Mouse (Mus musculus): ENCODE measurements around the gene Pts.

Pts gene

DNA sequence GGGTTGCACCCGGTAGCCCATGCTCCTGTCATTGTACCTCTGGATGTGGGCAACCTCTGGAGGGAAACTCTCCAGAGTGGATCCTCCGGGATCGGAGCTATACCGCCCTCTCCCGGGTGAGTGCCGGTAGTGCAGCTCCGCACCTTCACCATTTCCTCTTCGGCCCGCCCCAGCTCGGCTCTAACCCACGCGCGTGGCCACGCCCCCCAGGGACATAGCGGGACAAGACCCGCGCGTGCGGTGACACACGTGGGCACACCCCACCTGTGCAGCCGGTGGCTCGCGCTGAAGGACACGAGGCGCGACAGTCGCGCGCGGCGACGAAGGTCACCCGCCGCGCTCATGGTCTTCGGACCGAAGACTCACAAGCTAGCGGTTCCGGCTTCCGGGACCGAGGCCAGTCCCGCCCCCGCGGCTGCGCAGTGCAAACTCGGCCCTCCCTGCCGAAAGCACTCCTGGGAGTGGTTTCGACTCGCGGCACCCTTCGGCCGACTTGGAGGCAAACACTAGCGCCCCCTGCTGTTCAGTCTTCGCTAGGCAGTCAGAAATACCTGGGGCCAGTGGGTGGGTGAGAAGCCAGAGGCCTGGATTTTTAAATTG is at the start of gene Pts:
Gene Pts (minus strand): TSS at position 432 of the 600 bp plus-strand sequence.
- in situ Hi-C loops (cut with MboI, MseI) = loop anchor here in 1 of 2 experiments (5.0 to 25.0 kb wide), 2 partner anchors 71 to 191 kb away; partner anchors contain the start of gene Rpl10-ps3

DNA sequence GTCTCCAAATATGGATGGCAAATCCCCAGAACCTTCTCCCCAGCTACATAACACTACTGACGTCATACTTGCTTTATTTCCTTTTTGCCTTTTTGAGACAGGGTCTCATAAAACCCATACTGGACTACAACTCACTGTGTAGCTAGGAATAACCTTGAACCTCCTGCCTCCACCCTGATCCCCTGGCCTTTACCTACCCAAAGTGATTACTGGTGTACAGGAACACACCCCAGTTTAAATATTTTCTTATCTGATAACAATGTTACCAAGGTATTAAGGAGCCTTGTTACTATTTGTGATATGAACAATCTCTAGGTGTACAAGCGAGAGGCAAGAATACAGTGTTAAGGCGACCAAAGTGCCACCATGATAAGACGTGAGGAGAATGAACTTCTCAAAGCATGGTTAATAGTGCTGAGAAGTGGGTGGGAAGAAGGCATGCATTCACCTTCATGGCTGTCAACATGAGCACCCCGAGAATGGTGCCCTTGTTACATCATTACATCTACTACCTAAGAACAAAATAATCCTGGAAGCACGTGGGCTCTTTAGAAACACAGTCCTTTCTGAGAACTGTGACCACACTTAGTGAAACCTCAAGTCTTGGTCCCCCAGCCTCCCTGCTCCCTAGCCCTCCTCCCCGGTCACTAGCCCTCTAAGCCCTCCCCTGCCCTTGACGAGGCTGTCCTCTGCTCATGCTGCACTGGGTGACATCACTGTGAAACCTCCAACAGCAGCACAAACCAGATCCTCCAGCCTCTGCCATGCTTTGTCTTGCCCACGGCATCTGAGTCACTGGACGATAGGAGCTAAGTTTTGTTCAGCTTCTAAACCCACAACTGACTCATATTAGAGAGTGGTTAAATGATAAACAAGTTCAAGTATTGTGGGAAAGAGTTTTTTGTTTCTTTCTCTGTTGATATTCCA is 41.3 kb upstream of the Pts start:
- in situ Hi-C loops (cut with MboI, MseI) = loop anchor here in 1 of 2 experiments (10.0 to 25.0 kb wide), 2 partner anchors 1325 to 1758 kb away; no protein-coding TSS in a partner anchor

DNA sequence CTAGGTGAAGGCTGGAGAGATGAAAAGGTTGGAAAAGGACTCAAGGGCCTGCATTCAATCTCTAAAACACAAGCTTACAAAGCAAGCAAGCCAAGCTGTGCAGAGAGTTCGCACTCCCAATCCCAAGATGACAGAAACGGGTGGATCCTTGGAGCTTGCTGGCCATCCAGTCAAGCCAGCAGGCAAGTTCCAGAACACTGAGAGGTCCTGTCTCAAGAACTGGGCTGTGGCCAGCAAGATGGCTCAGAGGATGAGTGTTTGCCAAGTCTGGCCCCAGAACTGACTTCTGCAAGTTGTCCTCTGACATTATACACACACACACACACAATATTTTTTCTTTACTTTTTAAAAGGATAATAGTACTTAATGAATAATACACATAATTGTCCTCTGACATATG is 39.4 kb upstream of the Pts start:
- in situ Hi-C loops (cut with MboI, MseI) = loop anchor here in 1 of 2 experiments (25.0 kb wide), 1 partner anchor 1756 kb away; no protein-coding TSS in a partner anchor

DNA sequence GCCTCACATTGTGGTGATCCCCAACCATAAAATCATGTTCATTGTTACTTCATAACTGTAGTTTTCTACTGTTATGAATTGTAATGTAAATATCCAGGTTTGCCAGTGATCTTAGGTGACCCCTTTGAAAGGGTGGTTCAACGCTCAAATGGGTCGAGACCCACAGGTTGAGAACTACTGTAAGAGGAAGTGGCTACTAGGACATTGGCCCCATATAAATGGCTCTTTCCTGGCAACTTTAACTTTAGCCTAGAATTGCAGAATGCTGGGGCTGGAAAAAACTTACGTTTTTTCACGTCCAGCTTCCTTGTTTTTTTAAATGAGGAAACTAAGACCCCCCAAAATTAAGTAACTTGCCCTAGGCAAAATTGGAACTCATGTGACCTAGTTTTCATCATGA is 38.8 kb upstream of the Pts start:
- in situ Hi-C loops (cut with MboI, MseI) = loop anchor here in 1 of 2 experiments (25.0 kb wide), 1 partner anchor 1755 kb away; no protein-coding TSS in a partner anchor

GRCm38 (mm10) chr9:50565940-50566339 is 37.4 kb upstream of the Pts start:
- in situ Hi-C loops (cut with MboI, MseI) = loop anchor here in 1 of 2 experiments (25.0 kb wide), 1 partner anchor 1754 kb away; no protein-coding TSS in a partner anchor

DNA sequence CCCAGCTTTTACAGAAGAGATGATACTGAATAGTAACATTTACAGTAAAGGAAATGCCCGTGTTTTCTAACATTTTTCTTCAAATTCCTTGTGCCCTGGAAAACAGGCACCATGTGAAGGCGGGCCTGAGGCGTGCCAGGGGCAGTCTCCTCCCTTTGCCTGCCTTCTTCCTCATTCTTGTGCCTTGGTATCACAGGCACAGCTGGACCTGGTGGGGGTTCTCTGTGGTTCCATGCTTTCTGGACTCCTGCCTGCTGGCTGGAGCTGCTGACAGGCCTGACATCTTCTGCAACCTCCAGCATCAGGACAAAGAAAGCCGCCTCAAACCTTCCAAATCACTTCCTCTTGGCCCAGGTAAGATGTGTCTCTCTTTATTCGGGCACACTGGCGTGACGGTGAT is 36.6 kb upstream of the Pts start:
- in situ Hi-C loops (cut with MboI, MseI) = loop anchor here in 1 of 2 experiments (25.0 kb wide), 1 partner anchor 1753 kb away; no protein-coding TSS in a partner anchor

DNA sequence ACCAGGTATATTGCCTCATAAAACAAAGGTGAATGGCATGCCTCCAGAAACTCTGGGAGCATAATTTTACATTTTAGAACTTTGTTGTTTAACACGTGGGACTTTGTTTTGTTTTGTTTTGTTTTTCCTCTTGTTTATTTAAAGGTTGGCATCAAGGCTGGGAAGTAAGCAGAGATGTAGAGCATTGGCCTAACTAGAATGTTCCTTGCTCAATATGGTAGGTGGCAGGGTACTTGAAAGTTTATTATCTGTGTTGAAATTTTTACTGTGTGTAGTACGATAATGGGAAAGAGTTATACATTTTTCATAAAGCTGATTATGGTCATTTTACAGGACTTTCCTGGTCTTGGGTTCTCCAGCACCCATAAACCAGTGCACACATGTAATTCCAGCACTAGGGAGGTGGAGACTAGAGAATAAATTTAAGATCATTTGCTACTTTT is 33.4 kb upstream of the Pts start:
- in situ Hi-C loops (cut with MboI, MseI) = loop anchor here in 1 of 2 experiments (25.0 kb wide), 1 partner anchor 1750 kb away; no protein-coding TSS in a partner anchor

GRCm38 (mm10) chr9:50561145-50561917 is 32.8 kb upstream of the Pts start, which contains the start of gene Tex12:
Gene Tex12, minus strand, starts transcription at chr9:50561325.
- in situ Hi-C loops (cut with MboI, MseI) = loop anchor here in 1 of 2 experiments (25.0 kb wide), 1 partner anchor 1749 kb away; no protein-coding TSS in a partner anchor

- in situ Hi-C loops (cut with MboI, MseI) = loop anchor here in 1 of 2 experiments (25.0 kb wide), 1 partner anchor 1743 kb away; no protein-coding TSS in a partner anchor
These were observed 26.5 kb upstream of the Pts start, which contains the start of gene Bco2 for GRCm38 (mm10) chr9:50555094-50555446. Gene Bco2, minus strand, starts transcription at chr9:50555181.

- in situ Hi-C loops (cut with MboI, MseI) = loop anchor here in 1 of 2 experiments (25.0 kb wide), 1 partner anchor 1742 kb away; no protein-coding TSS in a partner anchor
These were observed 25.9 kb upstream of the Pts start, which contains the start of gene Il18 for GRCm38 (mm10) chr9:50554241-50555093. Gene Il18, plus strand, starts transcription at chr9:50554827.

GRCm38 (mm10) chr9:50553547-50553946 is 25.0 kb upstream of the Pts start:
- in situ Hi-C loops (cut with MboI, MseI) = loop anchor here in 1 of 2 experiments (25.0 kb wide), 1 partner anchor 1741 kb away; no protein-coding TSS in a partner anchor

DNA sequence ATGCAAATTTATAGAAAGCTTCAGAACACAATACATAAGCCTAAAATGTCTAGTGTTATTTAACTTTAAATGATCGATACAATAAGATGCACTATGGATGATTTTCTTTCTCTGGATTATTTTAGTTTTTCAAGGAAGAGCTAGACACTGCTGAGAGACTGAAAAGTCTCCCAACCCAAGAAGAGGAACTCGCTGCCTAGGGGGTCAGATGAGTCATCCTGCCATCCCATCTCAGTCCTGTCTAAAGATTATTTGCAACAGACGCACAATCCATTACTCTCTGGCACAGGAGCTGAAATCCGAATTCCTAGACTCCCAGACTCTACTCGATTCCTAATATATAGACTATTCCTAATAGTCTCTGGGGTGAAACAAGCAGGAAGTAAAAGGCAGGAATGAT is 23.7 kb upstream of the Pts start:
- in situ Hi-C loops (cut with MboI, MseI) = loop anchor here in 1 of 2 experiments (25.0 kb wide), 1 partner anchor 1740 kb away; no protein-coding TSS in a partner anchor

DNA sequence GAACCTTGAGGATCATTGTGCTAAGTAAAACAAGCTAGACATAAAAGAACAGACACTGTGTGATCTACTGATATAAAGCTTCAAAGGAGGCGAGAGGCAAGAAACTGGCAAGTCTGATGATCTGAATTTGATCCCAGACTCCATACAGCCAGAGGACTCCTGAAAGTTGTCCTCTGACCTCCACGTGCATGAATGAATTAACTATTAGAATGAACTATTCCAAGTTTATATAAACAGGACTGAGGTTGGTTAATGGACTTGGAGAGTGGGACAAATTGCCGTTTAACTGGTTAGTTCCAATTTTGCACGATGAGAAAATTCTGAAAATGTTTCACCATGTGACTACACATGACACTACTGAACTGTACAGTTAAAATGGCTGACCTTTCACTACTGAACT is 20.4 kb upstream of the Pts start:
- in situ Hi-C loops (cut with MboI, MseI) = loop anchor here in 1 of 2 experiments (5.0 to 25.0 kb wide), 2 partner anchors 38 to 212 kb away; partner anchors contain the start of gene Rpl10-ps3

GRCm38 (mm10) chr9:50547859-50548478 is 19.4 kb upstream of the Pts start:
- in situ Hi-C loops (cut with MboI, MseI) = loop anchor here in 1 of 2 experiments (5.0 to 25.0 kb wide), 2 partner anchors 39 to 211 kb away; partner anchors contain the start of gene Rpl10-ps3

- in situ Hi-C loops (cut with MboI, MseI) = loop anchor here in 1 of 2 experiments (25.0 kb wide), 1 partner anchor 205 kb away; the partner anchor contains the start of gene Rpl10-ps3
These were observed 13.9 kb upstream of the Pts start for GRCm38 (mm10) chr9:50542401-50542800.

- in situ Hi-C loops (cut with MboI, MseI) = loop anchor here in 1 of 2 experiments (25.0 kb wide), 1 partner anchor 203 kb away; the partner anchor contains the start of gene Rpl10-ps3
These were observed 11.6 kb upstream of the Pts start for GRCm38 (mm10) chr9:50540170-50540569.

GRCm38 (mm10) chr9:50537295-50537694 is 8.8 kb upstream of the Pts start:
- in situ Hi-C loops (cut with MboI, MseI) = loop anchor here in 1 of 2 experiments (25.0 kb wide), 1 partner anchor 200 kb away; the partner anchor contains the start of gene Rpl10-ps3

- in situ Hi-C loops (cut with MboI, MseI) = loop anchor here in 1 of 2 experiments (25.0 kb wide), 1 partner anchor 199 kb away; the partner anchor contains the start of gene Rpl10-ps3
These were observed 8.1 kb upstream of the Pts start for GRCm38 (mm10) chr9:50536603-50537135.

All from T-helper 17 cell (primary cell).